Mouse (Mus musculus) forebrain, embryonic 15.5 days (tissue): ENCODE measurements around the gene Ascc1. TPM values are rescaled to one million over a fixed set of nuclear protein-coding genes. Genes with fewer than 3 reads are reported as not detected.

Experiments used
- ATAC-seq: fragments of 200-750 bp; cut with Nextera tagmentation; replicated peaks from 2 replicates; pipeline ENCODE4 v1.8.0; 2017; ENCODE audit warnings: mild to moderate bottlenecking, moderate TSS enrichment, moderate library complexity
- H3K27ac ChIP-seq: fragments of 300-500 bp; sonication (generic); replicated peaks from 2 replicates; pipeline ENCODE4 v1.5.1; 2015; ENCODE audit warnings: mild to moderate bottlenecking, inconsistent platforms
- H3K27me3 ChIP-seq: fragments of 300-500 bp; sonication (generic); 2 replicates; pipeline ENCODE4 v1.6.1; 2015; ENCODE audit warnings: inconsistent platforms
- H3K36me3 ChIP-seq: fragments of 300-500 bp; sonication (generic); 2 replicates; pipeline ENCODE4 v1.6.1; 2015; ENCODE audit warnings: mild to moderate bottlenecking, inconsistent platforms
- H3K4me1 ChIP-seq: fragments of 300-500 bp; sonication (generic); 2 replicates; pipeline ENCODE4 v1.6.1; 2015; ENCODE audit warnings: inconsistent platforms
- H3K4me2 ChIP-seq: fragments of 300-500 bp; sonication (generic); replicated peaks from 2 replicates; pipeline ENCODE4 v1.6.1; 2015; ENCODE audit warnings: mild to moderate bottlenecking, inconsistent platforms
- H3K4me3 ChIP-seq: fragments of 300-500 bp; sonication (generic); 2 replicates; pipeline ENCODE4 v1.5.1; 2015; ENCODE audit warnings: mild to moderate bottlenecking, inconsistent platforms
- H3K9ac ChIP-seq: fragments of 300-500 bp; sonication (generic); replicated peaks from 2 replicates; pipeline ENCODE4 v1.6.1; 2015; ENCODE audit warnings: mild to moderate bottlenecking, inconsistent platforms
- H3K9me3 ChIP-seq: fragments of 300-500 bp; sonication (generic); 2 replicates; pipeline ENCODE4 v1.6.1; 2016; ENCODE audit warnings: inconsistent platforms
- WGBS: fragments of 180-500 bp; shearing (Covaris S2); methylation state at CpG from one replicate; pipeline ENCODE4 v1.1.7; 2015; ENCODE audit warnings: mixed read lengths; 5-methylcytosine and 5-hydroxymethylcytosine counted together
- polyA plus RNA-seq: library from polyadenylated mRNA; unstranded; fragments of >200 nt; fragmentation: Nextera tagmentation; extraction: Ambion mirVana; gene quantifications from 2 replicates; pipeline ENCODE4 v1.2.1, GENCODE M21; 2015

The Ascc1 gene
- polyA plus RNA-seq, 1 experiment from 2014 or later, result 47.9 TPM

- no peaks in the 10 kb centered on the region for H3K36me3 ChIP-seq
- 0 out of 2 replicates have a peak overlapping the region, but pooled peaks have one; percentile 5 for H3K27ac ChIP-seq
- no peaks in the 10 kb centered on the region for H3K9me3 ChIP-seq
- H3K27me3 ChIP-seq, result peaks cover 4% of the 10 kb centered on the region; the same call in 1 of the 2 replicates
- no peak for ATAC-seq
- no peak overlapping the region for H3K4me3 ChIP-seq
- H3K9ac ChIP-seq, result no peak overlapping the region
- peaks cover 44% of the 10 kb centered on the region for H3K4me1 ChIP-seq
- no peak overlapping the region for H3K4me2 ChIP-seq
- 80% methylated on average over 8 of the region's 8 CpGs for WGBS
These were observed 106.7 kb downstream of the Ascc1 start for GRCm38 (mm10) chr10:60109336-60109735.

GRCm38 (mm10) chr10:60109989-60110388, 107.4 kb downstream of the Ascc1 start:
- Histone ChIP-seq H3K4me3 (no peak overlapping the region), H3K27ac (0 out of 2 replicates have a peak overlapping the region, but pooled peaks have one; percentile 5), H3K4me1 (peaks cover 43% of the 10 kb centered on the region), H3K36me3 (no peaks in the 10 kb centered on the region), H3K4me2 (no peak overlapping the region; the same call in 1 of the 2 replicates), H3K27me3 (peaks cover 4% of the 10 kb centered on the region; the same call in 1 of the 2 replicates), H3K9me3 (no peaks in the 10 kb centered on the region), H3K9ac (no peak overlapping the region)
- 65% methylated on average over 8 of the region's 8 CpGs for WGBS
- ATAC-seq, result no peak

- H3K9me3 ChIP-seq, result no peaks in the 10 kb centered on the region
- no peak overlapping the region for H3K4me2 ChIP-seq
- no peak for ATAC-seq
- H3K27me3 ChIP-seq, result peaks cover 4% of the 10 kb centered on the region; the same call in 1 of the 2 replicates
- H3K36me3 ChIP-seq, result no peaks in the 10 kb centered on the region
- no peak overlapping the region for H3K27ac ChIP-seq
- peaks cover 43% of the 10 kb centered on the region for H3K4me1 ChIP-seq
- no peak overlapping the region for H3K4me3 ChIP-seq
- WGBS, result 91% methylated on average over 10 of the region's 10 CpGs
- no peak overlapping the region for H3K9ac ChIP-seq
These were observed 108.4 kb downstream of the Ascc1 start for GRCm38 (mm10) chr10:60110908-60111475.

GRCm38 (mm10) chr10:60113965-60114690, 111.5 kb downstream of the Ascc1 start:
- Histone ChIP-seq H3K27ac (no peak overlapping the region; the same call in 1 of the 2 replicates), H3K36me3 (no peaks in the 10 kb centered on the region), H3K4me2 (no peak overlapping the region), H3K4me3 (no peak overlapping the region), H3K9me3 (no peaks in the 10 kb centered on the region), H3K4me1 (peaks cover 34% of the 10 kb centered on the region), H3K9ac (no peak overlapping the region), H3K27me3 (no peaks in the 10 kb centered on the region)
- 95% methylated on average over 9 of the region's 9 CpGs for WGBS
- ATAC-seq, result no peak

GRCm38 (mm10) chr10:60115345-60116185, 113.0 kb downstream of the Ascc1 start:
- peak overlapping the region; percentile 50 for H3K4me2 ChIP-seq
- peak; percentile 95 for ATAC-seq
- H3K4me1 ChIP-seq, result peaks cover 26% of the 10 kb centered on the region
- H3K36me3 ChIP-seq, result no peaks in the 10 kb centered on the region
- WGBS, result 2% methylated on average over 14 of the region's 14 CpGs
- H3K9ac ChIP-seq, result peak overlapping the region; percentile 30
- peak overlapping the region; percentile 82 for H3K27ac ChIP-seq
- no peaks in the 10 kb centered on the region for H3K27me3 ChIP-seq
- H3K4me3 ChIP-seq, result peak overlapping the region; percentile 24
- H3K9me3 ChIP-seq, result no peaks in the 10 kb centered on the region

- no peak overlapping the region for H3K9ac ChIP-seq
- H3K27ac ChIP-seq, result 0 out of 2 replicates have a peak overlapping the region, but pooled peaks have one; percentile 82
- no peak for ATAC-seq
- H3K4me2 ChIP-seq, result no peak overlapping the region
- H3K4me3 ChIP-seq, result no peak overlapping the region
- H3K36me3 ChIP-seq, result no peaks in the 10 kb centered on the region
- peaks cover 26% of the 10 kb centered on the region for H3K4me1 ChIP-seq
- 52% methylated on average over 4 of the region's 4 CpGs for WGBS
- H3K9me3 ChIP-seq, result no peaks in the 10 kb centered on the region
- no peaks in the 10 kb centered on the region for H3K27me3 ChIP-seq
These were observed 114.4 kb downstream of the Ascc1 start for GRCm38 (mm10) chr10:60116997-60117396.

- no peak for ATAC-seq
- Histone ChIP-seq H3K9ac (no peak overlapping the region), H3K36me3 (no peaks in the 10 kb centered on the region), H3K4me1 (peaks cover 26% of the 10 kb centered on the region), H3K4me3 (no peak overlapping the region), H3K9me3 (no peaks in the 10 kb centered on the region), H3K4me2 (no peak overlapping the region), H3K27me3 (no peaks in the 10 kb centered on the region), H3K27ac (no peak overlapping the region)
- WGBS, result 51% methylated on average over 7 of the region's 7 CpGs
These were observed 115.9 kb downstream of the Ascc1 start for GRCm38 (mm10) chr10:60118464-60118863.

- no peaks in the 10 kb centered on the region for H3K9me3 ChIP-seq
- H3K9ac ChIP-seq, result no peak overlapping the region
- no peaks in the 10 kb centered on the region for H3K27me3 ChIP-seq
- no peaks in the 10 kb centered on the region for H3K36me3 ChIP-seq
- no peak overlapping the region for H3K4me2 ChIP-seq
- WGBS, result 73% methylated on average over 4 of the region's 4 CpGs
- H3K4me1 ChIP-seq, result peaks cover 18% of the 10 kb centered on the region
- ATAC-seq, result no peak
- no peak overlapping the region for H3K4me3 ChIP-seq
- H3K27ac ChIP-seq, result no peak overlapping the region
These were observed 118.0 kb downstream of the Ascc1 start for GRCm38 (mm10) chr10:60120630-60121029.

- Histone ChIP-seq H3K9me3 (no peaks in the 10 kb centered on the region), H3K27me3 (no peaks in the 10 kb centered on the region), H3K27ac (no peak overlapping the region), H3K36me3 (0 out of 2 replicates have a peak, but pooled peaks cover 3% of the 10 kb centered on the region), H3K4me1 (no peaks in the 10 kb centered on the region), H3K4me2 (no peak overlapping the region), H3K4me3 (no peak overlapping the region), H3K9ac (no peak overlapping the region)
- 60% methylated on average over 6 of the region's 6 CpGs for WGBS
- no peak for ATAC-seq
These were observed 121.5 kb downstream of the Ascc1 start for GRCm38 (mm10) chr10:60124078-60124477.

GRCm38 (mm10) chr10:60125529-60126327, 123.1 kb downstream of the Ascc1 start:
- Histone ChIP-seq H3K27ac (no peak overlapping the region), H3K36me3 (peaks cover 13% of the 10 kb centered on the region; the same call in 1 of the 2 replicates), H3K4me2 (no peak overlapping the region), H3K9ac (no peak overlapping the region), H3K27me3 (no peaks in the 10 kb centered on the region), H3K4me3 (no peak overlapping the region), H3K9me3 (no peaks in the 10 kb centered on the region), H3K4me1 (no peaks in the 10 kb centered on the region)
- peak; percentile 12; the same call in 1 of the 2 replicates for ATAC-seq
- WGBS, result 23% methylated on average over 22 of the region's 22 CpGs

GRCm38 (mm10) chr10:60128287-60128686, 125.7 kb downstream of the Ascc1 start:
- H3K9ac ChIP-seq, result no peak overlapping the region
- H3K27me3 ChIP-seq, result no peaks in the 10 kb centered on the region
- no peaks in the 10 kb centered on the region for H3K4me1 ChIP-seq
- H3K4me2 ChIP-seq, result no peak overlapping the region
- ATAC-seq, result no peak
- no peaks in the 10 kb centered on the region for H3K9me3 ChIP-seq
- no peak overlapping the region for H3K27ac ChIP-seq
- WGBS, result 90% methylated on average over 9 of the region's 9 CpGs
- no peak overlapping the region for H3K4me3 ChIP-seq
- peaks cover 16% of the 10 kb centered on the region; the same call in 1 of the 2 replicates for H3K36me3 ChIP-seq
